Mouse (Mus musculus) CD8-positive naive resting alpha-beta T cell, adult 2 months (primary cell): ENCODE measurements around the gene Atxn1.

Source experiments
- DNase-seq, 2 experiments: peaks; one replicate each; pipeline ENCODE4 v3.0.0; 2022; ENCODE audit warnings: low read depth in 2 of 2, low spot score in 2 of 2

The Atxn1 gene

DNA sequence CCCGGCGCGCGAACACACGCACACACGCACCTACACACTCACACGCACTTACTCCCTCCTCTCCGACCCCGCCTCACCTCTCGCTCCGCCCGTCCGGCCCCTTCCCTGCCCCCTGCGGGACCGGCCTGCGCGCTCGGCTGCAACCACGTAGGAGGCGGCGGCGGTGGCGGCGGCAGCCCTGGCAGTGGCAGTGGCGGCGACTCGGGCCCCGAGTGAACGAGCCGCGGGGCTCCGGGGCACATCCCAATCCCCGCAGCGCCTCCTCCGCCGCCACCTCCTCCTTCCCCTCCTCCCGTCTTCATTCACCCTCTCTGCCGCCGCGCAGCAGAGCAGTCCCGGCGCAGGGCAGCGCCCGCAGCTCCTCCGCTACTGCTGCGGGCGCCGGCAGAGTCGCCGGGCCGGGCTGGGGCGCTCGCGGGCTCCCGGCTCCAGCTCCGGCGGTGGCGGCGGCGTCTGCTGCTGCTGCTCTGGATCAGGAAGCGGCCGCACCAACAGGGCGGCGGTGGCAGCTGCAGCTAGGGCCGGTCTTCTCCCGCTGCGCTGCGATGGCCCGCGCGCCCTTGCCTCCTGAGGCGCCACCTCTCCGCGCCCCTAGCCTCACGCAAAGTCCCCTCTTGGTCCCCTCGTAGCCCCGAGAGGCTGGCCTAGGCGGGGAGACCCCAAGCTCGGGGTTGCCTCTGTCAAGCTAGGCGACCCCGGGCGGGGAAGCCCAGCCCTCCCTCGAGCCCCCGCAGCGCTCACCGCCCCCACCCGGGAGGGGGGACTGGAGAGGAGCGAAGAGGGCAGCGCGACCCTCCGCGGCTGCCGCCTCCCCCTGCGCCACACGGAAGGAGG lies 1.1 kb downstream of the Atxn1 start:
- DNase-seq, result peak; percentile 44 to 46

DNA sequence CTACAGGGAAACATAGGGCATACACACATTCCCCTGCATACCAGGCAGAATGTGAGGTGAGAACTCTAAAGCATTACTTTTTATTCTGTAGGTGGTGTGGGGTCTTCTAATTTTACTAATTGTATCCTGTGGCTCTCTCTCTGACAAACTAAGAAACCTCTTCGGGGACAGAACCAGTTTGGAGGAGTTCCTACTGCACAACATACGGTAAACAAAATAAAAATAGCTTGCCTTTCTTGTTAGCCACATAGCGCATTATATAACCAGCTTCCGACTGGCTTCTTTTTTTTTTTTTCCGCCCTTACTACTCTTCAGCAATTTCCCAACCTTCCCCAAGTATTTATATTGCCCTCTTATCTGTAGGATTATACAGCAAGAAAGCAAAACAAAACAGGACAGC lies 2.0 kb downstream of the Atxn1 start:
- DNase-seq, result no peak

- DNase-seq, result peak in 1 of 2 experiments; percentile 4
Measured at GRCm38 (mm10) chr13:45961871-45962630, 2.8 kb downstream of the Atxn1 start.

DNA sequence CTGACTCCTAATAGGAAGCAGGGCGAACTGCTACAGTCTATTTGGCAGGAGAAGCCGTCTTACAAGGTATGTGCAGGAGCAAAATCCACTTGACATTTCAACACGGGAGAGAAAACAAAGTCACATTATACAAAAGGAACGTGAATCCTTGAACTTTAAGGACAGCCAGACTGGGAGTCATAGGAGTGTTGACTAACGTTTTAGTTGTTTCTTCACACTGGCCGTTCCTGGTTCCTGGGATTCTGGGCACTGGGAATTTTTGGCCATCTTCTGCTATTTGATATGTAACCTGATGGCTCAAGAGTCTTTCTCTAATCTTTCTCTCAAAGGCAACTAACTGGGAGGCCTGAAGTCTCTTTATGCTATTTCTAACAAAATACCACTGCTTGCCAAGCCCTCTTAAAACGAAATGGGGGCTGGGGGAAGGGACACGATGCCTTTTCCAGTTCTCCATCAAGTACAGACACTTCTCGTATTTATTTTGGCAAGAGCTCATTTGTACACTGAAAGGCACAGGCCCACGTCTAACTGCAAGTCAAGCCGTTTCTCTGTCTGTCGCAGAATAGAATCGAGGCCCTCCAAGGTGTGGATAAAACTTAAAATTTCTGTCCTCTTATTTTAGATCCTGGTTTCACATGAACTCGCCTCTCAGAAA lies 4.4 kb downstream of the Atxn1 start:
- no peak for DNase-seq

GRCm38 (mm10) chr13:45958306-45958705 lies 6.5 kb downstream of the Atxn1 start:
- no peak for DNase-seq

- DNase-seq, result no peak
Measured at GRCm38 (mm10) chr13:45957629-45958028, 7.2 kb downstream of the Atxn1 start.

DNA sequence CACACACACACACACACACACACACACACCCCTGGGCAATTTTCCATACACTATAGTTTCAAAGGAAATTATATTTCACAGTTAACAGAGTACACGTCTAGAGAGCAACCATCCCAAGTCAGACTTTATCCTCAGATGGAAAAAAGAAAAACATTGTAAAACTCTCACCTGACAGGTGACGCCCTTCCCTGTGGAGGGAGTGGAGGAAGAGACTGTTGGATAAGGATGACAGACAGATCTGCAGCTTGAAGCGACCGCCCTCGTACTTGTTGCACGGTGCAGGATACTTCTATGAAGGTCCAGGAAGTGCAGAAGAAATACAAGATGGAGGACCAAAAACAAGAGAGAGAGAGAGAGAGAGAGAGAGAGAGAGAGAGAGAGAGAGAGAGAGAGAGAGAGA lies 8.5 kb downstream of the Atxn1 start:
- no peak for DNase-seq

- no peak for DNase-seq
Measured at GRCm38 (mm10) chr13:45955370-45956055, 9.3 kb downstream of the Atxn1 start.

DNA sequence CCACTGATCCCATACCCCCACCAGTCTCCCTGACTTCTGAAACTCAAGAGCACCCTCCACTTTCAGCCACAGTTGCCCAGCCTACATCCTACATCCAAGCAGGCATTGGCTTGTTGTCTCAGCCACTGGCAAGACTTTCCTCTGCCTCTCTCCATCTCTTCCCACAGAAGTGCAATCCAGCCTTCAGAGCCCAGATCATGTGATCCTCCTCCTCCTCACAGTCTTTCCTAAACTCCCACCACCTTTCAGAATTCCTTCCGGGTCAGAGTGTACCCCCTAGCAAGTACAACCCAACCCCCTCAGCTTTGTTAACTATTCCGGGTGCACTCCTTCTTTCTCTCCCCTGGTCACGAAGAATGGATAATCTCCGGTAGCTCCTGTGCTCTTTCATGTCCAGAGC lies 11.7 kb downstream of the Atxn1 start:
- no peak for DNase-seq

- no peak for DNase-seq
Measured at GRCm38 (mm10) chr13:45951071-45951645, 13.7 kb downstream of the Atxn1 start.

DNA sequence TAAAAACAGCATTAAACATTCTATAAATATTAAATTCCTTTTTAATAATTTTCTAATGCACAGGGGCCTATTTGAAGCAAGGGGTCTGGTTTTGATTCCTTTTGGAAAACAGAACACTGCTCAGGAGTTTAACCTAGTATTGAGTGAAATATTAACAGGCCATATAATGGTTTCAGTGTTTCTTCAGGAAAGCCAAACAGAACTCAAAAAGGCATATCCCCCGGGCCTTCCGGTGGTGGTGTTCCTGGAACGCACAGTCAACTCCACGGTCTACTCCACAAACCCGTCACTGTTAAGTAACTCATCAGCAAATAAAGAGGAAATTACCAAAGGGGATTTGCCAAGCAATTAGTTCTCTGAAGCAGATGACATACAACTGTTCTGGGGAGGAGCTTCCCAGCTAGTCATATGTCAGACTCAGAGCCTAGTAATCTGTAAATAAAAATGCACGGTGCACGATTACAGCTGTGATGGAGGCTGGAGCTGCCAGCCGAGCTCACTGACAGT lies 14.4 kb downstream of the Atxn1 start:
- no peak for DNase-seq

- no peak for DNase-seq
Measured at GRCm38 (mm10) chr13:45946136-45946535, 18.7 kb downstream of the Atxn1 start.

DNA sequence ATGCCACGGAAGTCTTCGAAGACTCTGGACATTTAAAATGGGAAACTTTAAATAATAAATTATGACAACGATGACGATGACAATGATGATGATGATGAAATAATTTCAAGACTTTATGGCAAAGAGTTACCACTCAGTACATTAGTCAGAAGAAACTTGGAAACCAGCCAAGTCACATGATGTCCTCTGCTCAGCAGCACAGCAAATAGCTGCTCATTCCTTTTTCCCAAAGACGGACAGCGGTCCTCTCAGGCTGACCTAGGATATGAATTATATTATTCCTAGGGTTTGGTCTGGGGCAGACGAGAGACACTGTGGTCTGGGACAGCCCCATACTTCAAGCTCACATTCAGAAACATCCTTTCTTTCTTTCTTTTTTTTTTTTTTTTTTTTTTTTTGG lies 22.5 kb downstream of the Atxn1 start:
- DNase-seq, result no peak

DNA sequence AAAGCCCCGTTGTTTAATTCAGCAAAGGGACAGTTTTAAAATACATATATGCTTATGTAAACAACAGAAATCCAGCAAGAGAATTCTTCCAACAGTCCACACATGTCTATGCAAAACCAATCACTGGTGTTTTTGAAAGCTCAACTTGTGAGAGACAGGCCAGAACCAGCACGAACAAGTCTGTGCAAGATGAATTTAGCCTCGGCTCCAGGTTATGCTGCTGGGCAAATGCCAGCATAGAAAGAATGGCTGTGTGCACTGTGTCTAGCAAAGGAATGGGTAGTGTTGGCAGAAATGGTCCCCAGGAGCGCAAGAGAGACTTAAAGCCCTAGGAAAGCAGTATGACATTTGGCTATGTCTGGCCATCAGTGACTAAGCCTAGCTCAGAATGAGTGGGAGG lies 24.1 kb downstream of the Atxn1 start:
- DNase-seq, result no peak

GRCm38 (mm10) chr13:45939561-45939960 lies 25.2 kb downstream of the Atxn1 start:
- no peak for DNase-seq

- no peak for DNase-seq
Measured at GRCm38 (mm10) chr13:45938083-45938482, 26.7 kb downstream of the Atxn1 start.

GRCm38 (mm10) chr13:45936765-45937164 lies 28.0 kb downstream of the Atxn1 start:
- DNase-seq, result no peak

GRCm38 (mm10) chr13:45935798-45936197 lies 29.0 kb downstream of the Atxn1 start:
- no peak for DNase-seq

DNA sequence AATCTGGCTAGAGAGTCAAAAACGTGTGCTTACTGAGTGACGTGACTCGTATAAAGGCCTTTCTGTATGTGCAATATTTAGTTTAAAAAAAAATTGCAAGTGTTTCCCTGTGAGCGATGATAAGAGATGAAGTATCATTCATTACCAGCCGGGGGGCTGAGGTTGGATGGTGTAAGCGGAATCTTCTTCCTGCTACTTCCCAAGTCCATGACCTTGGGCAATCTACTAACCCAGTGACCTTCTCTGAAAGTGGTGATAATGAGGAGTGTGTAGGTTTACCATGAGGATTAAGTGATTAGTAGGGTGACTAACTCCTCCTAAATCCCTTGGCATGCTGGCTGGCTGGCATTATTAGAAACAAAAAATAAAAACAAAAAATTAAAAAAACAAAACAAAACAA lies 30.0 kb downstream of the Atxn1 start:
- DNase-seq, result no peak

GRCm38 (mm10) chr13:45934085-45934484 lies 30.7 kb downstream of the Atxn1 start:
- no peak for DNase-seq

GRCm38 (mm10) chr13:45932491-45932921 lies 32.3 kb downstream of the Atxn1 start:
- DNase-seq, result no peak
